Mouse (Mus musculus): Measurements from ENCODE around the gene Pigm.

Gene Pigm

DNA sequence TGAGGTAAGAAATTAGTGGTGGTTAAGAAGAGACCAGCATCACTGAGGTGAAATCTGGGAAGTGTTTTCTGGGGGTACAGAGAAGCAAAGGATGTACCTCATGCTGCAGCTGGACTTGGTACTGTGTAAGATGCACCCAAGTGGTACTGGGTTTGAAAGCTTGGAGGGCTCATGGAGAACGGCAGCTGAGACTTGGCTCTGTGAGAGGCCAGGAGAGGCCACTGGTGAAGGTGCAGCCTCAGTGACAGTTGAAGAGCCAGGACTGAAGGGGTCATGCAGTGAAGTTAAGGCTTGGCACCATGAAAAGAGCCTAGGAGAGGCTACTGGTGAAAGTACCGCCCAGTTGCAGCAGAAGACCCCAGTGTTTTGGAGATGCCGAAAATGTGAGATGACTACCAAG, 51.5 kb downstream of the Pigm start:
- no peak for TF ChIP-seq NANOG (IDR thresholded peaks at IDR 0.05; ENCODE audit: borderline replicate concordance, low read length)
- no peak for TF ChIP-seq CTCF (conservative IDR thresholded peaks at IDR 0.05; ENCODE audit: low read length)
- peaks cover 17% of the 10 kb centered on the region for H3K4me1 ChIP-seq (replicated peaks; ENCODE audit: low read depth, low read length)
- no peaks in the 10 kb centered on the region for H3K9me3 ChIP-seq (ENCODE audit: low read length)
- H3K4me3 ChIP-seq (replicated peaks; ENCODE audit: low read length): no peak overlapping the region
- no peaks in the 10 kb centered on the region for H3K27me3 ChIP-seq (ENCODE audit: insufficient read depth, low read length)
- no peaks in the 10 kb centered on the region for H3K36me3 ChIP-seq (ENCODE audit: insufficient read depth, low read length)

DNA sequence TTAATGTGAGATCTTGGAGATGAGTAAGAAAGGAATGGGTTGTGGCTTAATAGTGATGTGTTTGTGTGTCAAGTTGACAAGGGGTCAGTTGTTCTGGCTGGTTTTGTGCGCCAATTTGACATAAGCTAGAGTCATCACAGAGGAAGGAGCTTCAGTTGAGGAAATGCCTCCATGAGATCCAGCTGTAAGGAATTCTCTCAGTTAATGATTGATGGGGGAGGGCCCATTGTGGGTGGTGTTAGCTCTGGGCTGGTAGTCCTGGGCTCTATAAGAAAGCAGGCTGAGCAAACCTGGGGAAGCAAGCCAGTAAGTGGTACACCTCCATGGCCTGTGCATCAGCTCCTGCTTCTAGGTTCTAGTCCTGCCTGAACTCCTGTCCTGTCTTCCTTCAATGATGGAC, 52.3 kb downstream of the Pigm start:
- Histone ChIP-seq H3K9me3 (ENCODE audit: low read length) (no peaks in the 10 kb centered on the region), H3K4me3 (replicated peaks; ENCODE audit: low read length) (no peak overlapping the region), H3K36me3 (ENCODE audit: insufficient read depth, low read length) (no peaks in the 10 kb centered on the region), H3K4me1 (replicated peaks; ENCODE audit: low read depth, low read length) (peaks cover 17% of the 10 kb centered on the region), H3K27me3 (ENCODE audit: insufficient read depth, low read length) (no peaks in the 10 kb centered on the region)
- TF ChIP-seq CTCF (conservative IDR thresholded peaks at IDR 0.05; ENCODE audit: low read length) (no peak), POU5F1 (IDR thresholded peaks at IDR 0.05; ENCODE audit: borderline replicate concordance, low read length) (no peak), NANOG (IDR thresholded peaks at IDR 0.05; ENCODE audit: borderline replicate concordance, low read length) (no peak)

DNA sequence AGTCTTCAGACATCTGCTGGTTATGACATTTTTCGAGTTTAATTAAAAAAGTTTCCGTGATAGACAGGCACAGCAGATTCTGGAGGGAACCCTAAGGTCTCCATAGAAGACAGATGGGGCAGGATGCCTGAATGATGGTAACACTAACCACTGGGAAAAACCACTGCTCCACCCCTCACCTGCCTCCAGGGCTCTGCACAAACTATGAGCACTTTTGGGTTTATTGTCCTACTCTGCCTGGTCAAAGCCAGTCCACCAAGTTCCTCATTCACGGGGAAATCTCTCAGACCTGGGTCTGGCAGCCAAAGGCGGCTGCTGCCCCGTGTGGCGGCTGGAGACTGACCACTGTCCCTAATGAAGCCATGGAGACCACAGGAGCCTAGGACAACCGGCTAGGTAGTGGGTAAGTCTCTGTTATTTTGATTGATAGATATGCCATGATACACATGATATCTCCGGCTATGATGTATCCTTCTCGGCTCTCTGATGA, 54.4 kb downstream of the Pigm start:
- H3K9me3 ChIP-seq (ENCODE audit: low read length): no peaks in the 10 kb centered on the region
- no peak overlapping the region for H3K4me3 ChIP-seq (replicated peaks; ENCODE audit: low read length)
- H3K36me3 ChIP-seq (ENCODE audit: insufficient read depth, low read length): no peaks in the 10 kb centered on the region
- H3K27me3 ChIP-seq (ENCODE audit: insufficient read depth, low read length): no peaks in the 10 kb centered on the region
- TF ChIP-seq NANOG (IDR thresholded peaks at IDR 0.05; ENCODE audit: borderline replicate concordance, low read length) (no peak), CTCF (conservative IDR thresholded peaks at IDR 0.05; ENCODE audit: low read length) (no peak), POU5F1 (IDR thresholded peaks at IDR 0.05; ENCODE audit: borderline replicate concordance, low read length) (no peak)
- peaks cover 26% of the 10 kb centered on the region for H3K4me1 ChIP-seq (replicated peaks; ENCODE audit: low read depth, low read length)

DNA sequence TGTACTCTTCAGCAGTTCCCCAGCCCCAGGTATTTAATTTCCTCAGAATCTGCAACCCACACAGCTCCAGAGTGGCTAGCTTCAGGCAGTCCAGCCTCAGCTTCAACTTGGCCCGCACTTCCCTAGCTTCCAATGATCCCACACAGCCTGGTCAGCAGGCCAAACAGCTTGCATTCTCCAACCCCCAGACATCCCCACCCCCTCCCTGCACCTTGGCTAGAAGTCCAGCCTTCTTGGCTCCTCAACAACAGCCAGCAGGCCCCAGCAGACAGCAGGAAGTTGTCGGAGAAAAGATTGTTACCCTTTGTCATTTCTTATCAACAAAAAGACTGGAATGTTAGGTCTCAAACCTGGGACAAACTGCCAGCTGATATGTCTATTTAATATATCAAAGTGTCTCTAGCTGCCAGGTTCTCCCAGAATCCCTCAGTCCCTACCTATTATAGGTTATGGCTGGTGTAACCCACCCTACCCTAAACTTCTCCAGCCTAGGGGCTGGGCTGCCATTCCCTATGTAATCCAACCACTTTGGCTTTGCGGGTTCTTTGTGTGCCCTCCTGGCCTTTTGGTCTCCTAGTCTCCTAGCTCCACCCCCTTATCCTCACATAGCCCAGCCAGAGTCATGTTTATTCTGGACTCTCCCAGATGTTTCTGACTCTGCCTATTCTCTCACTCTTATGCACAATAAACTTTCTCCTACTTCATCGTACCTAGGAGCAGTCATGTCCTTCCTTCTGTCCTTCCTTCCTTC, 55.7 kb downstream of the Pigm start:
- H3K4me1 ChIP-seq (replicated peaks; ENCODE audit: low read depth, low read length): peaks cover 23% of the 10 kb centered on the region
- no peak overlapping the region for H3K4me3 ChIP-seq (replicated peaks; ENCODE audit: low read length)
- H3K9me3 ChIP-seq (ENCODE audit: low read length): no peaks in the 10 kb centered on the region
- TF ChIP-seq CTCF (conservative IDR thresholded peaks at IDR 0.05; ENCODE audit: low read length) (no peak), NANOG (IDR thresholded peaks at IDR 0.05; ENCODE audit: borderline replicate concordance, low read length) (no peak), POU5F1 (IDR thresholded peaks at IDR 0.05; ENCODE audit: borderline replicate concordance, low read length) (no peak)
- no peaks in the 10 kb centered on the region for H3K36me3 ChIP-seq (ENCODE audit: insufficient read depth, low read length)
- H3K27me3 ChIP-seq (ENCODE audit: insufficient read depth, low read length): no peaks in the 10 kb centered on the region

DNA sequence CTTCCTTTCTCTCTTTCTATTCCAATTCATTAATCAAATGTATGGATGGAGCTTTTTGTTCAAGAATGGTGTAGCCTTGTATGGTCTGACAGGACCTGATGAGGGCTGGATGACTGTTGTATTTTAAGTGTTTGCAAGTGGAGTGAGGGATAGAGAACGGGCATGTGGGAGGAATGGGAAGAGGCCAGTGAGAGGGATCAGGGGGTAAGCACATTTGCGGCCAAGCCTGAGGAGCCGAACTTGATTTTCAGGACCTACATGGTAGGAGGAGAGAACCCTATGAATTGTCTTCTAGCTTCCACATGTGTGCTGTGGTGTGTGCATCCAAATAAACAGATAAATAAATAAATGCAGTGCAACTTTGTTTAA, 56.2 kb downstream of the Pigm start:
- Histone ChIP-seq H3K36me3 (ENCODE audit: insufficient read depth, low read length) (no peaks in the 10 kb centered on the region), H3K9me3 (ENCODE audit: low read length) (no peaks in the 10 kb centered on the region), H3K27me3 (ENCODE audit: insufficient read depth, low read length) (no peaks in the 10 kb centered on the region), H3K4me1 (replicated peaks; ENCODE audit: low read depth, low read length) (peaks cover 23% of the 10 kb centered on the region), H3K4me3 (replicated peaks; ENCODE audit: low read length) (no peak overlapping the region)
- TF ChIP-seq POU5F1 (IDR thresholded peaks at IDR 0.05; ENCODE audit: borderline replicate concordance, low read length) (no peak), NANOG (IDR thresholded peaks at IDR 0.05; ENCODE audit: borderline replicate concordance, low read length) (no peak), CTCF (conservative IDR thresholded peaks at IDR 0.05; ENCODE audit: low read length) (no peak)

DNA sequence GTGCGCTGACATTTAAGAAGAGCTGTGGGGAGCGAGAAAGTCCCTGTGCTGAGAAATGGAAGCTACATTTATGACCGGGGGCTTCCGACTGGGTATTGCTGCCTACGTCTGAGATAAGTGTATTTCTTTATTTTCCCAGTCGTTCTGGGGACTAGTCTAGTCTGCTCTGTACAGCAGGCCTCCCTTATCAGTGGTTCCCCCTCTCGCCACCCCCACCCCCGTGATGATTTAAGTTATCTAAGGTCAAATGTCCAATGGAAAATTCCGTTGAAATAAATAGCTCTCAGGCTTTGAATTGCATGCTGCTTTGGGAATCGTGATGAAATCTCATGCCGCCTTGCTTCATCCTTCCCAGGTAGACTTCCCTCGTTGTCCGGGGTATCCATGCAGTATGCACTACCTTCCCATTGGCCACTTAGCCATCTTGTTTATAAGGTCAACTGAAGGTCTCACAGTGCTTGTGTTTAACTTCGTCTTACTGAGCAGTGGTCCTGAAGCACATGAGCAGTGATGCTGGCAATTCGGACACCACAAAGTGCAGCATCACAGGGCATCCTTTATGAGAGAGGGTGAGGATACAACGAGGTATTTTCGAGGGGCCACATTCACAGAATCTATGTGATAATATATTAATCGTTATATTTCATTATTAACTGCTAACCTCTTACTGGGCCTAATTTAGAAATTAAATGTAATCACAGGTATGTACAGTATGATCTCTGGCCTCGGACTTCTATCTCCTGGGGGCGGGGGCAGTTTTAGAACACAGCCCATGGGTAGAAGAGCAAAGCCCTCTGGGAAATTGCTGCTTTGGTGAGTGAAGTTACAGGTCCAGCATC, 56.9 kb downstream of the Pigm start:
- Histone ChIP-seq H3K27me3 (ENCODE audit: insufficient read depth, low read length) (no peaks in the 10 kb centered on the region), H3K9me3 (ENCODE audit: low read length) (no peaks in the 10 kb centered on the region), H3K4me1 (replicated peaks; ENCODE audit: low read depth, low read length) (peaks cover 23% of the 10 kb centered on the region), H3K4me3 (replicated peaks; ENCODE audit: low read length) (no peak overlapping the region), H3K36me3 (ENCODE audit: insufficient read depth, low read length) (no peaks in the 10 kb centered on the region)
- TF ChIP-seq POU5F1 (IDR thresholded peaks at IDR 0.05; ENCODE audit: borderline replicate concordance, low read length) (no peak), NANOG (IDR thresholded peaks at IDR 0.05; ENCODE audit: borderline replicate concordance, low read length) (no peak), CTCF (conservative IDR thresholded peaks at IDR 0.05; ENCODE audit: low read length) (no peak)
